Mouse (Mus musculus) testis, adult 2 months (tissue): Measurements from ENCODE around the gene Bcar3.

Source experiments
- CTCF ChIP-seq: fragments of 200-500 bp; IDR thresholded peaks from 2 replicates; pipeline ENCODE4 v1.5.1; 2012; ENCODE audit warnings: low read depth, mild to moderate bottlenecking, inconsistent platforms, low read length, moderate library complexity; ENCODE audit not compliant: control insufficient read depth, insufficient read depth, insufficient replicate concordance
- POLR2A ChIP-seq: fragments of 200-500 bp; IDR thresholded peaks from 2 replicates; pipeline ENCODE4 v1.6.1; 2012; ENCODE audit warnings: low read depth, mild to moderate bottlenecking, inconsistent platforms, low read length, moderate library complexity; ENCODE audit not compliant: control insufficient read depth

DNA sequence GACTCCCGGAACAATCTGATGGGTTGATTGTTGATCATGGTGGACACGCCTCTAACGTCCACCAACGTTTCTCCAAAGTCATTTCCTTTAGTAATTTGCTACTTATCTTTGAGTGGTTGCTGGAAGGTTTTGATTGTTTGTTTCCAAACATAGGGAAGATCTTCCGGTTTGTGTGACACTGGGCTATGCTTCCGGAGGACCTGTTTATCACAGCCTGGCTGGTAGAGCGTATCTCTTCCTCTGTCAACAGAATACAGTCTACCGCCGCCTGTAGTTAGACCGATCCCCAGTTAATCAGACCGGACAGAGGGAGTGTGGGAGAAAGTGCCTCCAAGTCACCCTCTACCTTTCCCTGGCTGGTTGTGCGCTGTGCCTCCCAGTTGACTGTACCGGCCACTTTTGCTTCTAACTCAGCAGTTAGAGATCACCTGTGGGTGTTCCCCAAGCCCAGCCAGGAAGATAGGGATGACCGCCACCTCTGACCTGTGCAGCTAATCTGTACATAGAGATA, 216.4 kb downstream of the Bcar3 start:
- TF ChIP-seq CTCF (no peak), POLR2A (no peak)
